Mouse (Mus musculus) intestine, postnatal 0 days (tissue): ENCODE data around the gene Med18. TPM values are rescaled to one million over a fixed set of nuclear protein-coding genes. Genes with fewer than 3 reads are reported as not detected.
"Not testable (repeated sequence)": the region's sequence is repeated elsewhere in the genome, so short reads cannot be mapped to it uniquely, and the experiment has no call there.

Source experiments
- ATAC-seq: fragments of 200-750 bp; cut with Nextera tagmentation; 2 replicates; pipeline ENCODE4 v1.8.0; 2017; ENCODE audit warnings: mild to moderate bottlenecking, moderate TSS enrichment, moderate library complexity
- H3K27ac ChIP-seq: fragments of 300-500 bp; sonication (generic); 2 replicates; pipeline ENCODE4 v1.5.1; 2014; ENCODE audit warnings: mild to moderate bottlenecking, low read depth, low read length, moderate library complexity
- H3K27me3 ChIP-seq: fragments of 300-500 bp; sonication (generic); replicated peaks from 2 replicates; pipeline ENCODE4 v1.6.1; 2014; ENCODE audit warnings: low read length, mixed read lengths; ENCODE audit not compliant: control insufficient read depth, insufficient read depth
- H3K36me3 ChIP-seq: fragments of 300-500 bp; sonication (generic); 2 replicates; pipeline ENCODE4 v1.6.1; 2014; ENCODE audit warnings: mild to moderate bottlenecking, moderate library complexity; ENCODE audit not compliant: control insufficient read depth, insufficient read depth
- H3K4me1 ChIP-seq: fragments of 300-500 bp; sonication (generic); replicated peaks from 2 replicates; pipeline ENCODE4 v1.6.1; 2014; ENCODE audit warnings: antibody characterized with exemption, low read length, mixed read lengths; ENCODE audit not compliant: control insufficient read depth, insufficient read depth
- H3K4me2 ChIP-seq: fragments of 300-500 bp; sonication (generic); replicated peaks from 2 replicates; pipeline ENCODE4 v1.6.1; 2014; ENCODE audit warnings: low read depth, mild to moderate bottlenecking, moderate library complexity
- H3K4me3 ChIP-seq: fragments of 300-500 bp; sonication (generic); 2 replicates; pipeline ENCODE4 v1.5.1; 2014; ENCODE audit warnings: low read depth, low read length
- H3K9ac ChIP-seq: fragments of 300-500 bp; sonication (generic); 2 replicates; pipeline ENCODE4 v1.6.1; 2014; ENCODE audit warnings: mild to moderate bottlenecking, low read depth, low read length
- H3K9me3 ChIP-seq: fragments of 300-500 bp; sonication (generic); 2 replicates; pipeline ENCODE4 v1.6.1; 2016; ENCODE audit warnings: mixed run types; ENCODE audit not compliant: control insufficient read depth
- CTCF ChIP-seq: sonication (generic); IDR thresholded peaks from 2 replicates; pipeline ENCODE4 v1.5.1; 2016; ENCODE audit warnings: low read depth, mild to moderate bottlenecking, control low read depth, antibody characterized with exemption, moderate library complexity
- WGBS: fragments of 180-500 bp; shearing (Covaris S2); extraction: QIAGEN DNeasy Blood & Tissue Kit; methylation state at CpG from one replicate; pipeline ENCODE4 v1.1.7; 2014; 5-methylcytosine and 5-hydroxymethylcytosine counted together
- polyA plus RNA-seq: library from polyadenylated mRNA; unstranded; fragments of >200 nt; fragmentation: Nextera tagmentation; extraction: Ambion mirVana; gene quantifications from 2 replicates; pipeline ENCODE4 v1.2.1, GENCODE M21; 2015

Med18 gene
- polyA plus RNA-seq, 1 experiment from 2014 or later: 8.8 TPM

- WGBS: 69% methylated on average over 4 of the region's 4 CpGs
- ATAC-seq: no peak
These were observed 20.5 kb upstream of the Med18 start for GRCm38 (mm10) chr4:132484231-132484630.

GRCm38 (mm10) chr4:132482956-132483608 lies 19.4 kb upstream of the Med18 start:
- ATAC-seq: no peak
- TF ChIP-seq CTCF: no peak

More at GRCm38 (mm10) chr4:132484231-132484630, 20.5 kb upstream of the Med18 start:
- no peak overlapping the region for H3K9ac ChIP-seq
- H3K4me3 ChIP-seq: no peak overlapping the region
- no peaks in the 10 kb centered on the region for H3K36me3 ChIP-seq
- no peak for TF ChIP-seq CTCF
- no peak overlapping the region for H3K4me2 ChIP-seq
- no peaks in the 10 kb centered on the region for H3K27me3 ChIP-seq
- H3K27ac ChIP-seq: no peak overlapping the region
- peaks cover 6% of the 10 kb centered on the region; the same call in 1 of the 2 replicates for H3K4me1 ChIP-seq
- H3K9me3 ChIP-seq: no peaks in the 10 kb centered on the region

GRCm38 (mm10) chr4:132482104-132482503 lies 18.4 kb upstream of the Med18 start:
- not testable (repeated sequence) for H3K36me3 ChIP-seq, H3K9me3 ChIP-seq, H3K4me1 ChIP-seq, H3K27me3 ChIP-seq, H3K4me2 ChIP-seq, ATAC-seq, H3K4me3 ChIP-seq, H3K27ac ChIP-seq, H3K9ac ChIP-seq
- 63% methylated on average over 3 of the region's 3 CpGs for WGBS

More at GRCm38 (mm10) chr4:132482956-132483608, 19.4 kb upstream of the Med18 start:
- Histone ChIP-seq H3K27ac (0 out of 2 replicates have a peak overlapping the region, but pooled peaks have one; percentile 5), H3K4me2 (no peak overlapping the region), H3K4me1 (peaks cover 6% of the 10 kb centered on the region; the same call in 1 of the 2 replicates), H3K9me3 (no peaks in the 10 kb centered on the region), H3K9ac (no peak overlapping the region), H3K36me3 (no peaks in the 10 kb centered on the region), H3K27me3 (no peaks in the 10 kb centered on the region), H3K4me3 (no peak overlapping the region)
- WGBS: 57% methylated on average over 13 of the region's 13 CpGs

- Histone ChIP-seq H3K36me3 (no peaks in the 10 kb centered on the region), H3K4me2 (no peak overlapping the region), H3K9ac (no peak overlapping the region), H3K27ac (peak overlapping the region; percentile 65), H3K9me3 (no peaks in the 10 kb centered on the region), H3K4me1 (no peaks in the 10 kb centered on the region), H3K4me3 (no peak overlapping the region), H3K27me3 (no peaks in the 10 kb centered on the region)
- no peak for TF ChIP-seq CTCF
- ATAC-seq: no peak
- 71% methylated on average over 8 of the region's 8 CpGs for WGBS
These were observed 14.1 kb upstream of the Med18 start for GRCm38 (mm10) chr4:132477833-132478232.

DNA sequence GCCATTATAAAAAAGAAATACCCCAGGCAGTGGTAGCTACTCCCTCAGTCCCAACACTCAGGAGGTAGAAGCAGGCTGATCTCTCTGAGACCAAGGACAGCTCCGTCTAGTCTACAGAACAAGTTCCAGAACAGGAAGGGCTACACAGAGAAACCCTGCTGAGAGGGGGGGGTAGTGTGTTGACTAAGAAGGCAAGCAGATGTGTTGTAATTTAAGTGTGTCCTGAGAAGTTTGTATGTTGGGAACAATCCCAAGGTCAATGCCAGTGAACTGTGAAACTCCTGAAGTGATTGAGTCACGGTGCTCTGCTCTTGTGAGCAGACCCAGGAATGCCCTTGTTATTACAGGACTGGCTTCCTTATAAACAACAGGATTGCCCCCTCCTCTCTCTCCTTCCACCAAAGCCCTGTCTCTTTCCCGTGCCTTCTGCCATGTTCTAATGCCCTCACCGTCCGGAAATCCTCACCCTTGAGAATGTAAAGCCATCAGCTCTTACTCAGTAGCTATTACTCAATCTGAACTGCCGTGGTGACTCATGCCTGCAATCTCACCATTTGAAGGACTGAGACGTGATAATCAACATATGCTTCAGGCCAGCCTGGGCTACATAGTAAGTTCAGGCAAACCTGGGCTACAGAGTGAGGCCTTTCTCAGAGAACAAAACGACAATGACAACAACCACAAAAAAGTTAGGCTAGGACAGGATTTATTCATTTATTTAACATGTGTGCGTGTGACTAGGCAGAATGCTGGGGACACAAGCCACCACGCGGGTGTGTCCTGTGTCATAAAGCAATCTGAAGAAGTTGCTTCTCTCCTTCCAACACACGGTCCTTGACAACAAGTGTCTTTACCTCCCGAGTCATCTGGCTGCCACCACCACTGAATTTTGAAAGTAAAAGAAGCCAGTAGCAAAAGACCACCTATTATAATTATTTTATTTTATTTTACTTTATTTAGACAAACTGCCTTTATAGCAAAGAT lies 12.5 kb upstream of the Med18 start:
- Histone ChIP-seq H3K9ac (no peak overlapping the region), H3K4me1 (no peaks in the 10 kb centered on the region), H3K4me2 (no peak overlapping the region), H3K9me3 (no peaks in the 10 kb centered on the region), H3K27ac (peak overlapping the region; percentile 83), H3K27me3 (no peaks in the 10 kb centered on the region), H3K4me3 (no peak overlapping the region), H3K36me3 (no peaks in the 10 kb centered on the region)
- no peak for TF ChIP-seq CTCF
- 34% methylated on average over 13 of the region's 13 CpGs for WGBS
- peak; percentile 62 for ATAC-seq

DNA sequence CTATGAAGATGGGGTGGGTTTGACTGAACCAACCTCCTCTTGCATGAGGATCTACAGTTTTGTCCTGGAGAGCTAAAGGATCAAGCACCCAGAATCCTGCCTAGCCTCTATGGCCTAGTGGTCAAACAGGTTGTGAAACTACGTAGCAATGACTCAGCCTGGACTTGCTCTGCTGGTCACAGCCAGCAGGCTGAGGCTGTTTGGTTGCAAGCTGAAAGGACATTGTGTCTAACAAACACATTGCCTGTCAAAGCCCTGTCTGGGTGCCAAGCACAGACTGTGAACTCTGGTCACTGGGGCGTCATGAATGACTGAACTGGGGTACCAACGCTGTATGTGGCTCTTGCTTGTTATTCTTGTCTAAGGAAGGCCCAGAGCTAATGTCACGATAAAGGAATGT lies 10.9 kb upstream of the Med18 start:
- H3K9me3 ChIP-seq: no peaks in the 10 kb centered on the region
- H3K36me3 ChIP-seq: no peaks in the 10 kb centered on the region
- H3K27me3 ChIP-seq: no peaks in the 10 kb centered on the region
- no peaks in the 10 kb centered on the region; the same call in 1 of the 2 replicates for H3K4me1 ChIP-seq
- peak overlapping the region; percentile 21 for H3K27ac ChIP-seq
- H3K9ac ChIP-seq: no peak overlapping the region
- no peak overlapping the region for H3K4me3 ChIP-seq
- H3K4me2 ChIP-seq: no peak overlapping the region
- TF ChIP-seq CTCF: 0 out of 2 replicates have a peak, but pooled peaks have one; percentile 12
- WGBS: 40% methylated on average over 4 of the region's 4 CpGs
- ATAC-seq: peak; percentile 68
